Mouse (Mus musculus): ENCODE measurements at regions not wholly inside any gene's neighbourhood (a gene's known extent, or its start where the extent isn't known, plus 50 kb on each side); places are given as distances from the start of the nearest gene placed in this dataset.

- DNase-seq (ENCODE audit: low spot score) (no peak), ATAC-seq (ENCODE audit: low FRiP score) (no peak)
- H3K9ac ChIP-seq (ENCODE audit: low read depth, low read length) = no peak overlapping the region
- no peak overlapping the region for H3K27ac ChIP-seq (ENCODE audit: low read depth, low read length)
- H3K4me2 ChIP-seq (replicated peaks; ENCODE audit: low read depth, low read length) = no peak overlapping the region
- H3K4me3 ChIP-seq (ENCODE audit: low read depth, low read length) = no peak overlapping the region
- no peaks in the 10 kb centered on the region for H3K9me3 ChIP-seq (ENCODE audit: control insufficient read depth, low read length)
- WGBS = 60% methylated on average over 5 of the region's 5 CpGs
- peaks cover 24% of the 10 kb centered on the region for H3K4me1 ChIP-seq (replicated peaks; ENCODE audit: control insufficient read depth, insufficient read depth, low read length)
- H3K36me3 ChIP-seq (ENCODE audit: control insufficient read depth, insufficient read depth, low read length) = no peaks in the 10 kb centered on the region
- H3K27me3 ChIP-seq (ENCODE audit: control insufficient read depth, insufficient read depth, low read length) = no peaks in the 10 kb centered on the region
These were observed 97.4 kb downstream of the 1700001O22Rik start for GRCm38 (mm10) chr2:30706036-30706435.

GRCm38 (mm10) chr2:30703308-30703707, 100.2 kb downstream of the 1700001O22Rik start:
- ATAC-seq (ENCODE audit: low FRiP score) (no peak), DNase-seq (ENCODE audit: low spot score) (no peak)
- Histone ChIP-seq H3K9me3 (ENCODE audit: control insufficient read depth, low read length) (no peaks in the 10 kb centered on the region), H3K4me3 (ENCODE audit: low read depth, low read length) (no peak overlapping the region), H3K4me2 (replicated peaks; ENCODE audit: low read depth, low read length) (no peak overlapping the region), H3K36me3 (ENCODE audit: control insufficient read depth, insufficient read depth, low read length) (no peaks in the 10 kb centered on the region), H3K27me3 (ENCODE audit: control insufficient read depth, insufficient read depth, low read length) (no peaks in the 10 kb centered on the region), H3K27ac (ENCODE audit: low read depth, low read length) (no peak overlapping the region), H3K9ac (ENCODE audit: low read depth, low read length) (no peak overlapping the region), H3K4me1 (replicated peaks; ENCODE audit: control insufficient read depth, insufficient read depth, low read length) (peaks cover 15% of the 10 kb centered on the region)
- 86% methylated on average over 1 of the region's 1 CpGs for WGBS

- Histone ChIP-seq H3K9ac (ENCODE audit: low read depth, low read length) (no peak overlapping the region; the same call in 1 of the 2 replicates), H3K36me3 (ENCODE audit: control insufficient read depth, insufficient read depth, low read length) (no peaks in the 10 kb centered on the region), H3K4me2 (replicated peaks; ENCODE audit: low read depth, low read length) (no peak overlapping the region), H3K4me3 (ENCODE audit: low read depth, low read length) (no peak overlapping the region), H3K4me1 (replicated peaks; ENCODE audit: control insufficient read depth, insufficient read depth, low read length) (peaks cover 13% of the 10 kb centered on the region), H3K9me3 (ENCODE audit: control insufficient read depth, low read length) (no peaks in the 10 kb centered on the region), H3K27ac (ENCODE audit: low read depth, low read length) (peak overlapping the region; percentile 82), H3K27me3 (ENCODE audit: control insufficient read depth, insufficient read depth, low read length) (no peaks in the 10 kb centered on the region)
- ATAC-seq (ENCODE audit: low FRiP score) (no peak), DNase-seq (ENCODE audit: low spot score) (no peak)
- 18% methylated on average over 5 of the region's 7 CpGs for WGBS
These were observed 100.8 kb downstream of the 1700001O22Rik start for GRCm38 (mm10) chr2:30702711-30703110.

GRCm38 (mm10) chr2:30700890-30701289, 102.6 kb downstream of the 1700001O22Rik start:
- H3K36me3 ChIP-seq (ENCODE audit: control insufficient read depth, insufficient read depth, low read length) = no peaks in the 10 kb centered on the region
- H3K4me2 ChIP-seq (replicated peaks; ENCODE audit: low read depth, low read length) = no peak overlapping the region
- H3K4me1 ChIP-seq (replicated peaks; ENCODE audit: control insufficient read depth, insufficient read depth, low read length) = peaks cover 8% of the 10 kb centered on the region
- no peaks in the 10 kb centered on the region for H3K9me3 ChIP-seq (ENCODE audit: control insufficient read depth, low read length)
- H3K9ac ChIP-seq (ENCODE audit: low read depth, low read length) = no peak overlapping the region
- ATAC-seq (ENCODE audit: low FRiP score) = no peak
- 89% methylated on average over 2 of the region's 2 CpGs for WGBS
- no peak overlapping the region for H3K4me3 ChIP-seq (ENCODE audit: low read depth, low read length)
- H3K27ac ChIP-seq (ENCODE audit: low read depth, low read length) = no peak overlapping the region
- DNase-seq (ENCODE audit: low spot score) = no peak
- H3K27me3 ChIP-seq (ENCODE audit: control insufficient read depth, insufficient read depth, low read length) = no peaks in the 10 kb centered on the region

- H3K36me3 ChIP-seq (ENCODE audit: control insufficient read depth, insufficient read depth, low read length) = no peaks in the 10 kb centered on the region
- WGBS = 100% methylated on average over 1 of the region's 1 CpGs
- ATAC-seq (ENCODE audit: low FRiP score) = no peak
- H3K9ac ChIP-seq (ENCODE audit: low read depth, low read length) = no peak overlapping the region
- H3K27ac ChIP-seq (ENCODE audit: low read depth, low read length) = no peak overlapping the region; the same call in 1 of the 2 replicates
- peaks cover 12% of the 10 kb centered on the region for H3K4me1 ChIP-seq (replicated peaks; ENCODE audit: control insufficient read depth, insufficient read depth, low read length)
- H3K27me3 ChIP-seq (ENCODE audit: control insufficient read depth, insufficient read depth, low read length) = no peaks in the 10 kb centered on the region
- H3K4me2 ChIP-seq (replicated peaks; ENCODE audit: low read depth, low read length) = no peak overlapping the region
- no peaks in the 10 kb centered on the region for H3K9me3 ChIP-seq (ENCODE audit: control insufficient read depth, low read length)
- H3K4me3 ChIP-seq (ENCODE audit: low read depth, low read length) = no peak overlapping the region
- DNase-seq (ENCODE audit: low spot score) = no peak
These were observed 103.0 kb downstream of the 1700001O22Rik start for GRCm38 (mm10) chr2:30700471-30700870.

- DNase-seq (ENCODE audit: low spot score) = peak; percentile 75
These were observed 103.5 kb downstream of the 1700001O22Rik start for GRCm38 (mm10) chr2:30699797-30700454.

GRCm38 (mm10) chr2:30698758-30699535, 104.1 kb downstream of the Cstad start:
- Histone ChIP-seq H3K36me3 (ENCODE audit: control insufficient read depth, insufficient read depth, low read length) (no peaks in the 10 kb centered on the region), H3K9ac (ENCODE audit: low read depth, low read length) (no peak overlapping the region), H3K4me1 (replicated peaks; ENCODE audit: control insufficient read depth, insufficient read depth, low read length) (peaks cover 21% of the 10 kb centered on the region), H3K4me2 (replicated peaks; ENCODE audit: low read depth, low read length) (no peak overlapping the region), H3K9me3 (ENCODE audit: control insufficient read depth, low read length) (no peaks in the 10 kb centered on the region), H3K27ac (ENCODE audit: low read depth, low read length) (no peak overlapping the region), H3K27me3 (ENCODE audit: control insufficient read depth, insufficient read depth, low read length) (no peaks in the 10 kb centered on the region), H3K4me3 (ENCODE audit: low read depth, low read length) (no peak overlapping the region)
- ATAC-seq (ENCODE audit: low FRiP score) = no peak
- no peak for DNase-seq (ENCODE audit: low spot score)
- WGBS = 67% methylated on average over 6 of the region's 6 CpGs

More at GRCm38 (mm10) chr2:30699797-30700454, 103.5 kb downstream of the 1700001O22Rik start:
- no peaks in the 10 kb centered on the region for H3K36me3 ChIP-seq (ENCODE audit: control insufficient read depth, insufficient read depth, low read length)
- H3K27me3 ChIP-seq (ENCODE audit: control insufficient read depth, insufficient read depth, low read length) = no peaks in the 10 kb centered on the region
- H3K9ac ChIP-seq (ENCODE audit: low read depth, low read length) = no peak overlapping the region
- 0 out of 2 replicates have a peak overlapping the region, but pooled peaks have one; percentile 18 for H3K4me2 ChIP-seq (replicated peaks; ENCODE audit: low read depth, low read length)
- no peaks in the 10 kb centered on the region for H3K9me3 ChIP-seq (ENCODE audit: control insufficient read depth, low read length)
- peak; percentile 77 for ATAC-seq (ENCODE audit: low FRiP score)
- 36% methylated on average over 6 of the region's 6 CpGs for WGBS
- H3K4me1 ChIP-seq (replicated peaks; ENCODE audit: control insufficient read depth, insufficient read depth, low read length) = peaks cover 17% of the 10 kb centered on the region
- H3K4me3 ChIP-seq (ENCODE audit: low read depth, low read length) = no peak overlapping the region
- H3K27ac ChIP-seq (ENCODE audit: low read depth, low read length) = peak overlapping the region; percentile 61; the same call in 1 of the 2 replicates

- 80% methylated on average over 2 of the region's 2 CpGs for WGBS
- peaks cover 23% of the 10 kb centered on the region for H3K4me1 ChIP-seq (replicated peaks; ENCODE audit: control insufficient read depth, insufficient read depth, low read length)
These were observed 103.0 kb downstream of the Cstad start for GRCm38 (mm10) chr2:30697851-30698250.

More at GRCm38 (mm10) chr2:30697851-30698250, 103.0 kb downstream of the Cstad start:
- no peaks in the 10 kb centered on the region for H3K36me3 ChIP-seq (ENCODE audit: control insufficient read depth, insufficient read depth, low read length)
- DNase-seq (ENCODE audit: low spot score) (no peak), ATAC-seq (ENCODE audit: low FRiP score) (no peak)
- no peak overlapping the region for H3K27ac ChIP-seq (ENCODE audit: low read depth, low read length)
- no peak overlapping the region for H3K4me2 ChIP-seq (replicated peaks; ENCODE audit: low read depth, low read length)
- H3K9me3 ChIP-seq (ENCODE audit: control insufficient read depth, low read length) = no peaks in the 10 kb centered on the region
- H3K27me3 ChIP-seq (ENCODE audit: control insufficient read depth, insufficient read depth, low read length) = no peaks in the 10 kb centered on the region
- H3K4me3 ChIP-seq (ENCODE audit: low read depth, low read length) = no peak overlapping the region
- no peak overlapping the region for H3K9ac ChIP-seq (ENCODE audit: low read depth, low read length)
